Comparison of ENCODE assay signal across 9 mouse cellular contexts in the genomic region with DNA sequence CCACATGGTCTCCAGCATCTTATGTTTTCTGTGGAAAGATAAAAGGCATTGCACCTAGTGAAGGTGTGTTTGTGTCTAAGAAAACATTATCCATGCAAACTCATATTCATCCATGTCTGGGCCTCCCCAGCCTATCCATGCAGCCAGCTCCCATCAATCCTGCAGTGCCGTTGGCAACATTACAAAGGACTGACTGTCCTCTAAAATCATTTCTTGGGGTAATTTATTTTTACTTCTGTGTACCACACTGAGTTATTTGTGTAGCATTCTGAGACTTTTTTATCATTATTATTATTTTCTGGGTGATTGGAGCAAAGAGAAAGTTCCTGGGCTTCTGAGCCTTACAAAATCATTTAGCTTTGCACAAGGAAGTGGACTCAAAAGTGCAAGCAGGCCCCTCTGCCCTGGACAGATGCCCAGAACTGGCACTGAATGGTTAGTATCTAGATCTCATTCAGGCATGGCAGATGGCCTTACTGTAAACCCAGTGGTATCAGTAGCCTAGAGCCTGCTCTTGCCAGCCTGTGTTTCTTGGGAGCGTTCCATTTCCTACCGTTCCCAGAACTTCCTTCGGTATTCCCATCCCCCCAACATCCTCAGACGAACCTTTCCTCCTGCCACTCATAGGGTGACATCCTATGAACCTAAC.
DNase-seq lines count a peak whose midpoint lies in the region; ATAC-seq and TF ChIP-seq lines count a peak whose summit lies in the region.
"Had no signal": no experiment of that assay in that cellular context is flagged by ENCODE, and none has a peak within 500 bp of the region (broad histone marks: within the 10 kb centered on the region; RNA-seq: fewer than 3 reads in every experiment).

No protein-coding gene starts in this region.

- no peak for TF ChIP-seq CTCF in kidney, adult 2 months (conservative IDR thresholded peaks at IDR 0.05; ENCODE audit: insufficient read depth, insufficient read length, low read depth, low read length)
- TF ChIP-seq CTCF in forebrain, postnatal 0 days (IDR thresholded peaks at IDR 0.05; ENCODE audit: low read depth): no peak
- no peak for TF ChIP-seq CTCF in thymus, adult 2 months (IDR thresholded peaks at IDR 0.05; ENCODE audit: borderline replicate concordance, control insufficient read depth, extremely low read depth, insufficient read depth, low read length, poor library complexity)

- no peaks in the 10 kb centered on the region for H3K27me3 ChIP-seq in kidney, adult 2 months (replicated peaks; ENCODE audit: control insufficient read depth, insufficient read depth, low read length)
- H3K27me3 ChIP-seq in forebrain, postnatal 0 days (ENCODE audit: insufficient read depth, low read length): no peaks in the 10 kb centered on the region
- no peaks in the 10 kb centered on the region for H3K27me3 ChIP-seq in thymus, adult 2 months (ENCODE audit: control insufficient read depth, insufficient read depth, low read length)
- H3K27me3 ChIP-seq: midbrain, embryonic 12.5 days had no signal

- H3K4me1 ChIP-seq in kidney, adult 2 months (ENCODE audit: control insufficient read depth, insufficient read depth, low read length): no peaks in the 10 kb centered on the region
- peaks cover 2% of the 10 kb centered on the region; the same call in 1 of the 2 replicates for H3K4me1 ChIP-seq in forebrain, postnatal 0 days (ENCODE audit: insufficient read depth)
- H3K4me1 ChIP-seq in thymus, adult 2 months (replicated peaks; ENCODE audit: control insufficient read depth, insufficient read depth, low read length): peaks cover 15% of the 10 kb centered on the region

- WGBS in kidney, adult 2 months: 52% methylated on average over 5 of the region's 5 CpGs
- WGBS in forebrain, postnatal 0 days: 37% methylated on average over 5 of the region's 5 CpGs
- 84% methylated on average over 5 of the region's 5 CpGs for WGBS in thymus, adult 2 months

- peak; percentile 85 for ATAC-seq in forebrain, postnatal 0 days

- peak; percentile 35 for DNase-seq in kidney, adult 2 months
- DNase-seq in kidney, adult 18-20 months: no peak
- peak; percentile 84 for DNase-seq in Muller cell, postnatal 12 days (ENCODE audit: inconsistent ontology term)
- DNase-seq in adrenal gland, postnatal 14 days: peak; percentile 72
- peak; percentile 76 for DNase-seq in forebrain, postnatal 0 days
- DNase-seq in urinary bladder, postnatal 10 days (ENCODE audit: low spot score): no peak
- DNase-seq in thymus, adult 2 months: no peak
- no peak for DNase-seq in yolk sac, embryonic 10.5 days (ENCODE audit: low spot score)

- no peak for TF ChIP-seq POLR2A in kidney, adult 2 months (IDR thresholded peaks at IDR 0.05; ENCODE audit: low read depth, low read length)
- no peak for TF ChIP-seq POLR2A in thymus, adult 2 months (IDR thresholded peaks at IDR 0.05; ENCODE audit: control insufficient read depth, extremely low read depth, insufficient read depth, low read length, poor library complexity)

- H3K4me3 ChIP-seq in kidney, adult 2 months (ENCODE audit: insufficient read depth, low read depth, low read length): no peak overlapping the region
- no peak overlapping the region for H3K4me3 ChIP-seq in forebrain, postnatal 0 days (ENCODE audit: low read depth, low read length)
- no peak overlapping the region for H3K4me3 ChIP-seq in thymus, adult 2 months (ENCODE audit: control insufficient read depth, insufficient read depth, low read length)
- H3K4me3 ChIP-seq: midbrain, embryonic 12.5 days had no signal

- no peak overlapping the region for H3K4me2 ChIP-seq in forebrain, postnatal 0 days (ENCODE audit: low read depth)
- H3K4me2 ChIP-seq: midbrain, embryonic 12.5 days had no signal

- no peak overlapping the region for H3K27ac ChIP-seq in kidney, adult 2 months (ENCODE audit: insufficient read depth, low read depth, low read length)
- no peak overlapping the region; the same call in 1 of the 2 replicates for H3K27ac ChIP-seq in forebrain, postnatal 0 days (ENCODE audit: low read depth, low read length)
- no peak overlapping the region for H3K27ac ChIP-seq in thymus, adult 2 months (ENCODE audit: control insufficient read depth, insufficient read depth, low read length)
- H3K27ac ChIP-seq: midbrain, embryonic 12.5 days had no signal

- H3K36me3 ChIP-seq in kidney, adult 2 months (ENCODE audit: control insufficient read depth, insufficient read depth, low read length): no peaks in the 10 kb centered on the region
- H3K36me3 ChIP-seq in forebrain, postnatal 0 days (ENCODE audit: insufficient read depth): no peaks in the 10 kb centered on the region
- H3K36me3 ChIP-seq in thymus, adult 2 months (ENCODE audit: control insufficient read depth, insufficient read depth, low read length): no peaks in the 10 kb centered on the region
- H3K36me3 ChIP-seq: midbrain, embryonic 12.5 days had no signal

- H3K9ac ChIP-seq in forebrain, postnatal 0 days: no peak overlapping the region
- H3K9ac ChIP-seq: midbrain, embryonic 12.5 days had no signal

- no peaks in the 10 kb centered on the region for H3K9me3 ChIP-seq in forebrain, postnatal 0 days (ENCODE audit: low read length)
- H3K9me3 ChIP-seq: midbrain, embryonic 12.5 days had no signal

Comparison
In these comparisons a context has a peak if more than half of its experiments do, and no peak if none do; other contexts are left out.
1. DNase-seq: peak in kidney, adult 2 months (single experiment), Muller cell, postnatal 12 days (single experiment), adrenal gland, postnatal 14 days (single experiment) and forebrain, postnatal 0 days (single experiment); none in kidney, adult 18-20 months (single experiment), urinary bladder, postnatal 10 days (single experiment), thymus, adult 2 months (single experiment) and yolk sac, embryonic 10.5 days (single experiment).